18 mouse cellular contexts compared by ENCODE assay signal in genomic region chr11:67001717-67002116, GRCm38 (mm10). TPM values are rescaled to one million over a fixed set of nuclear protein-coding genes. Genes with fewer than 3 reads are reported as not detected.
DNase-seq lines count a peak whose midpoint lies in the region; ATAC-seq lines count a peak whose summit lies in the region.
"Had no signal": no experiment of that assay in that cellular context is flagged by ENCODE, and none has a peak within 500 bp of the region (broad histone marks: within the 10 kb centered on the region; RNA-seq: fewer than 3 reads in every experiment).

No protein-coding gene starts in this region.

- H3K4me3 ChIP-seq in forebrain, embryonic 12.5 days (replicated peaks) = no peak overlapping the region
- H3K4me3 ChIP-seq in hindbrain, embryonic 16.5 days (ENCODE audit: low read length) = no peak overlapping the region
- H3K4me3 ChIP-seq: heart, embryonic 15.5 days; layer of hippocampus, adult 2 months; liver, embryonic 13.5 days had no signal

- H3K36me3 ChIP-seq in forebrain, embryonic 12.5 days (replicated peaks) = no peaks in the 10 kb centered on the region
- no peaks in the 10 kb centered on the region for H3K36me3 ChIP-seq in hindbrain, embryonic 16.5 days (ENCODE audit: control insufficient read depth, insufficient read depth, low read length)
- H3K36me3 ChIP-seq: heart, embryonic 15.5 days; liver, embryonic 13.5 days had no signal

- 0 out of 2 replicates have a peak, but pooled peaks cover 4% of the 10 kb centered on the region for H3K27me3 ChIP-seq in forebrain, embryonic 12.5 days
- no peaks in the 10 kb centered on the region for H3K27me3 ChIP-seq in hindbrain, embryonic 16.5 days (replicated peaks; ENCODE audit: control insufficient read depth, insufficient read depth, low read length)
- H3K27me3 ChIP-seq: heart, embryonic 15.5 days; liver, embryonic 13.5 days had no signal

- peak; percentile 73 for DNase-seq in MN1 (ENCODE audit: low spot score)
- DNase-seq in neural tube, embryonic 10.5 days (ENCODE audit: extremely low spot score, low spot score) = peak; percentile 30
- no peak for DNase-seq in adrenal gland, adult 8-10 months
- no peak for DNase-seq in gastrocnemius, postnatal 10 days
- DNase-seq in right cerebral cortex, postnatal 25 days = no peak
- DNase-seq: adrenal gland, postnatal 36 days; cerebellum, adult 9-10 months; kidney, adult 11 months; liver, embryonic 13.5 days; lung, postnatal 14 days; right cerebral cortex, adult 18-20 months had no signal

- no peaks in the 10 kb centered on the region for H3K9me3 ChIP-seq in forebrain, embryonic 12.5 days
- no peaks in the 10 kb centered on the region for H3K9me3 ChIP-seq in hindbrain, embryonic 16.5 days (ENCODE audit: control insufficient read depth, low read length)
- H3K9me3 ChIP-seq: heart, embryonic 15.5 days; liver, embryonic 13.5 days had no signal

- ATAC-seq in forebrain, embryonic 12.5 days (ENCODE audit: low FRiP score) = peak; percentile 73
- ATAC-seq in hindbrain, embryonic 16.5 days = peak; percentile 66
- no peak for ATAC-seq in inflammation-experienced regulatory T-cells, adult 6 months

- peak overlapping the region; percentile 53; the same call in 1 of the 2 replicates for H3K27ac ChIP-seq in forebrain, embryonic 12.5 days
- H3K27ac ChIP-seq in hindbrain, embryonic 16.5 days (ENCODE audit: low read depth, low read length) = peak overlapping the region; percentile 75; the same call in 1 of the 2 replicates
- H3K27ac ChIP-seq: heart, embryonic 15.5 days; layer of hippocampus, adult 2 months; liver, embryonic 13.5 days had no signal

- H3K4me2 ChIP-seq in forebrain, embryonic 12.5 days = no peak overlapping the region; the same call in 1 of the 2 replicates
- no peak overlapping the region for H3K4me2 ChIP-seq in hindbrain, embryonic 16.5 days (ENCODE audit: low read length)
- H3K4me2 ChIP-seq: heart, embryonic 15.5 days; liver, embryonic 13.5 days had no signal

- WGBS in forebrain, embryonic 12.5 days = 4% methylated on average over 1 of the region's 1 CpGs
- WGBS in hindbrain, embryonic 16.5 days = 18% methylated on average over 1 of the region's 1 CpGs

- peaks cover 18% of the 10 kb centered on the region for H3K4me1 ChIP-seq in forebrain, embryonic 12.5 days
- H3K4me1 ChIP-seq in hindbrain, embryonic 16.5 days (ENCODE audit: control insufficient read depth, insufficient read depth, low read depth, low read length) = peaks cover 21% of the 10 kb centered on the region
- H3K4me1 ChIP-seq: liver, embryonic 13.5 days had no signal

- no peak overlapping the region for H3K9ac ChIP-seq in forebrain, embryonic 12.5 days
- H3K9ac ChIP-seq in hindbrain, embryonic 16.5 days (ENCODE audit: low read depth, low read length) = no peak overlapping the region
- H3K9ac ChIP-seq: heart, embryonic 15.5 days; liver, embryonic 13.5 days had no signal

RNA-seq across cellular contexts. Expression of gene Tmem220, which starts 23.2 kb away (rescaled TPM):
- 0.46 and 0.81 TPM in 2 replicates for polyA plus RNA-seq in forebrain, embryonic 12.5 days (2016; fragmentation: Nextera tagmentation; extraction: Ambion mirVana)
- polyA plus RNA-seq in hindbrain, embryonic 16.5 days (2015; fragmentation: Nextera tagmentation; extraction: Ambion mirVana) = 0.50 and 0.57 TPM in 2 replicates
- 10 to 100 TPM in 1 of 4 experiments, 1 to 10 TPM in 3; 8.1 to 10.0 (median 9.4) TPM for total RNA-seq in adrenal gland, adult 8-10 months (2022)
- total RNA-seq in gastrocnemius, postnatal 10 days (2021) = 1 to 10 TPM; 1.3 to 1.6 TPM
- 1 to 10 TPM; 1.9 to 3.0 (median 2.6) TPM for polyA plus RNA-seq in inflammation-experienced regulatory T-cells, adult 6 months (2017; shearing (Covaris generic))

RNA-seq across cellular contexts. Expression of gene Tmem238l, which starts 45.3 kb away (rescaled TPM):
- not detected in 2 replicates for polyA plus RNA-seq in forebrain, embryonic 12.5 days (2016; fragmentation: Nextera tagmentation; extraction: Ambion mirVana)
- polyA plus RNA-seq in hindbrain, embryonic 16.5 days (2015; fragmentation: Nextera tagmentation; extraction: Ambion mirVana) = not detected in 2 replicates
- total RNA-seq in adrenal gland, adult 8-10 months (2022) = not detected
- total RNA-seq in gastrocnemius, postnatal 10 days (2021) = not detected
- not detected for polyA plus RNA-seq in inflammation-experienced regulatory T-cells, adult 6 months (2017; shearing (Covaris generic))
- total RNA-seq: adrenal gland, postnatal 36 days; gastrocnemius, adult 8-10 months; layer of hippocampus, adult 2 months; left cerebral cortex, postnatal 10 days had no signal
- polyA plus RNA-seq: liver, embryonic 13.5 days had no signal

RNA-seq across cellular contexts. Expression of gene Adprm, which starts 50.7 kb away (rescaled TPM):
- polyA plus RNA-seq in forebrain, embryonic 12.5 days (2016; fragmentation: Nextera tagmentation; extraction: Ambion mirVana) = 27.0 and 31.9 TPM in 2 replicates
- polyA plus RNA-seq in hindbrain, embryonic 16.5 days (2015; fragmentation: Nextera tagmentation; extraction: Ambion mirVana) = 30.3 and 30.8 TPM in 2 replicates
- total RNA-seq in adrenal gland, adult 8-10 months (2022) = 10 to 100 TPM; 23.4 to 37.2 (median 30.9) TPM
- total RNA-seq in gastrocnemius, postnatal 10 days (2021) = 10 to 100 TPM in 1 of 2 experiments, 1 to 10 TPM in 1; 8.0 to 11.9 TPM
- 10 to 100 TPM; 68.1 to 92.5 (median 75.7) TPM for polyA plus RNA-seq in inflammation-experienced regulatory T-cells, adult 6 months (2017; shearing (Covaris generic))

RNA-seq across cellular contexts. Expression of gene Sco1, which starts 50.8 kb away (rescaled TPM):
- polyA plus RNA-seq in forebrain, embryonic 12.5 days (2016; fragmentation: Nextera tagmentation; extraction: Ambion mirVana) = 15.8 and 16.4 TPM in 2 replicates
- polyA plus RNA-seq in hindbrain, embryonic 16.5 days (2015; fragmentation: Nextera tagmentation; extraction: Ambion mirVana) = 9.6 and 12.0 TPM in 2 replicates
- total RNA-seq in adrenal gland, adult 8-10 months (2022) = 10 to 100 TPM; 20.1 to 26.5 (median 21.6) TPM
- 10 to 100 TPM in 1 of 2 experiments, 1 to 10 TPM in 1; 9.8 to 11.4 TPM for total RNA-seq in gastrocnemius, postnatal 10 days (2021)
- 1 to 10 TPM; 6.5 to 9.1 (median 8.9) TPM for polyA plus RNA-seq in inflammation-experienced regulatory T-cells, adult 6 months (2017; shearing (Covaris generic))

Comparison
In these comparisons a context has a peak if more than half of its experiments do, and no peak if none do; other contexts are left out.
1. DNase-seq: peak in MN1 (single experiment) and neural tube, embryonic 10.5 days (single experiment); none in adrenal gland, adult 8-10 months (single experiment), gastrocnemius, postnatal 10 days (single experiment) and right cerebral cortex, postnatal 25 days (single experiment).